Mouse (Mus musculus): ENCODE data around the gene Prelp. TPM values are rescaled to one million over a fixed set of nuclear protein-coding genes. Genes with fewer than 3 reads are reported as not detected.

Prelp gene
- total RNA-seq, 2 experiments from 2014 or later, result 6.7 TPM; not detected in 1

DNA sequence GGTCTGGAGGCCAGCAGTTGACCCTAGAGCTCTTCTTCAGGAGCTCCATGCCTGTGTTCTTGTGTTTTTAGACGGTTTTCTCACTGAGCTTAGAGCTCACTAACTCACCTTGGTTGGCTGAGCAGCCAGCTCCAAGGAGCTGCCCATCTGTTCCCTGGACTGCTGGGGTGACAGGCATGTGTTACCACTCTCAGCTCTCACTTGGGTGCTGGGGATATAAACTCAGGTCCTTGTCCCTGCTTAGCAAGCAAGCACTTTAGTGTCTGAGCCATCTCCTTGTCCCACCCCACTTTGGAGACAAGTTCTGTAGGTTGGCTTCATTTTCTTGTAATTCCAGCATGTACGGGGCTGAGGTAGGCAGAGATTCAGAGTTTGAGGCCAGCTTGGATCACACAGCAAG, 52.0 kb downstream of the Prelp start:
- no peak for ATAC-seq (replicated peaks; ENCODE audit: low FRiP score, poor library complexity, severe bottlenecking)

DNA sequence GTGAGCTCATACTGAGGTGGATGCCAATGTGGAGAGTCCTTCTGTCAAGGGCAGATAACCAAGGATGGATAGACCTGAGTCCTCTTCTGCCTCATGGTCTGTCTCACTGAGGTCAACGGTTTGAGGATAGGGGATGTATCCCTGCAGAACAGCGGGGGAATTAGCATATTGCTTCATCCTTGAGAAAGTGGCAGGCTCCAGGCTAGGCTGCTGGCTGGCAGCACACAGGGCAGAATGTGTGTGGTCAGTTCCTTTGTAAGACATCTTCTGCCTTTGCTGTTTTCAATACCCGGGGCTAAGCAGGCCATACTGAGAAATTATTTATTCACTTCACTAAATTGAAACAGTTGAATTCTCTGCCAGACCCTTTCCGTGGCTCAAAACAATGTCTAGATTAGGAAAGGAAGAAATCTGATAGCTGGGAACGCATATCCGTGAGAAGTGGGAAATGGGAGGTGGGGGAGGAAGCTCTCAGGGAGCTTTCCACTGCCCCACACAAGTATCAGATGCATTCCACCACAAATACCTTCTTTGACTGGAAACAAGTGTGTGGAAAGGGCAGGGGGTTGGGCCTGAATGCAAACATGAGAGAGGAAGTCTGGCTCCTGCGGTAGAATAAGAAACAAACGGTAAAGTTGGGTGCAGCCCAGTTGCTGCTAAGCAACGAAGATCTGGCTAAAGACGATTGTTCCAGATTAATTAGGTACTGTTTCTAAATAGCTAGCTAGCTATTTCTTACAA, 57.8 kb downstream of the Prelp start:
- ATAC-seq (replicated peaks; ENCODE audit: low FRiP score, poor library complexity, severe bottlenecking), result peak; percentile 62; the same call in 1 of the 2 replicates

DNA sequence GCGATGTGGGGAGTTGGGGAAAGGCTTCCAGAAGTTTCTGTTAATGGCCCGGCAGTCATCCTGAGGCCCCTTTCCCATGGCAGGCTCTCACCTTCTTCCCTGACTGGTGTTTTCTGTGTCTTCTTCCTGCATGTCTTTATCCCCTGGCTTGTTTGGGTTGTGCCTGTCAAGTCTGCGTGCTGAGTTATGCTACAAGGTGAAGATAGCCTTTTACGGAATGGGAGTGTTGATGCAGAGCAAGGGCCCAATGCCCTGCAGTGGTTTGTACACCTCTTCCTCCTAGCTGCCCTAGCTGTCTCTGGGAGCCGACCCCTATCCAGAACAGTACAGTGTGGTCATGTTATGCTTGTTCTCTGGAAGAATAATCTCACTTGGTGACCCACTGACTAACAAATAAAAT, 60.2 kb downstream of the Prelp start:
- ATAC-seq (replicated peaks; ENCODE audit: low FRiP score, poor library complexity, severe bottlenecking), result no peak

Other genes with a start within 250 kb of the Prelp start
- gene Lax1, start 231.3 kb downstream of the Prelp start, total RNA-seq (2015; ENCODE audit: low replicate concordance), result 1.3 TPM in 1 of 2 replicates, not detected in the other
- 1.7 and 2.0 TPM in 2 replicates for gene Lax1, start 231.3 kb downstream of the Prelp start, total RNA-seq (2017; ENCODE audit: low replicate concordance)
- 241 and 319 TPM in 2 replicates for gene Atp2b4, start 120.4 kb downstream of the Prelp start, total RNA-seq (2015; ENCODE audit: low replicate concordance)
- 404 and 444 TPM in 2 replicates for gene Atp2b4, start 120.4 kb downstream of the Prelp start, total RNA-seq (2017; ENCODE audit: low replicate concordance)
- gene Optc, start 13.4 kb downstream of the Prelp start, total RNA-seq (2015; ENCODE audit: low replicate concordance), result not detected in 2 replicates
- not detected in 2 replicates for gene Optc, start 13.4 kb downstream of the Prelp start, total RNA-seq (2017; ENCODE audit: low replicate concordance)
- gene Fmod, start 115.8 kb upstream of the Prelp start, total RNA-seq (2015; ENCODE audit: low replicate concordance), result not detected in 2 replicates
- not detected in 2 replicates for gene Fmod, start 115.8 kb upstream of the Prelp start, total RNA-seq (2017; ENCODE audit: low replicate concordance)
- 173 and 183 TPM in 2 replicates for gene Btg2, start 157.7 kb upstream of the Prelp start, total RNA-seq (2015; ENCODE audit: low replicate concordance)
- 354 and 411 TPM in 2 replicates for gene Btg2, start 157.7 kb upstream of the Prelp start, total RNA-seq (2017; ENCODE audit: low replicate concordance)
- 1.3 and 2.9 TPM in 2 replicates for gene Chit1, start 189.8 kb upstream of the Prelp start, total RNA-seq (2015; ENCODE audit: low replicate concordance)
- 0.28 TPM in 1 of 2 replicates, not detected in the other for gene Chit1, start 189.8 kb upstream of the Prelp start, total RNA-seq (2017; ENCODE audit: low replicate concordance)

Measured in erythroblast, adult 5-6 weeks (primary cell).